Mouse (Mus musculus): ENCODE measurements around the gene Smco3.

DNA sequence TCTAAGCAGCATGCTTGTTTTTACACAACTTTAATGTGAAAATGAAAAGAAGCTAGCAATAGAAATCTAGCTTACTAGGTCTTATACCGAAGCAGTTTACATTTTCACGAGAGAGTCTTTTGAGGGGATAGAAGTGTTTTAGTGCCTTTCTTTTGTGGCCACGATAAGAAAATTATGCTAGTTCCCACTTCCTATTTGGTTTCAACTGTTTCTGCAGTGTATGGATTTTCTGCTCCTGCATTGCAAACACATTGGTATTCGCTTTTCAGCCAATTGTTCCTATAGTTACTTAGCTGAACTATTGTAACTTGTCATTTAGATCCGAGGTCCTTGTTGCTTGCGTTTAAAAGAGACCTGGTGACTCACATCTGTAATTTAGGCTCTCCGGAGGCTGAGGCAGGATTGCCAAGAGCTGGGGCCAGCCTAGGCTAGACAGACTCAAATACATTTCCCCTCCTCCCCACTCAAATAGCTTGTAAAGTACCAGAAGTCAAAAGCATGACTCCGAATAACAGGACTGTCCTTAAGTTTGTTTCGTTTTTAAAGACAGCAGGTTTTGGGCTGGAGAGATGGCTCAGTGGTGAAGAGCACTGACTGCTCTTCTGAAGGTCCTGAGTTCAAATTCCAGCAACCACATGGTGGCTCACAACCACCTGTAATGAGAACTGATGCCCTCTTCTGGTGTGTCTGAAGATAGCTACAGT, 30.4 kb downstream of the Smco3 start:
- TF ChIP-seq TAL1 (IDR thresholded peaks at IDR 0.05; ENCODE audit: low read length) (no peak), GATA1 (IDR thresholded peaks at IDR 0.05; ENCODE audit: low read length) (peak; percentile 42; the same call in 1 of the 2 replicates)

Measured in erythroblast, embryonic 14.5 days (primary cell).